Mouse (Mus musculus): Measurements from ENCODE around the gene Hoxa7.

The Hoxa7 gene

GRCm38 (mm10) chr6:52200073-52200750 lies 21.4 kb downstream of the Hoxa7 start:
- no peak for DNase-seq (ENCODE audit: extremely low read depth, low read depth)

- DNase-seq (ENCODE audit: extremely low read depth, low read depth), result no peak
Observed at GRCm38 (mm10) chr6:52197271-52197670, 24.4 kb downstream of the Hoxa7 start.

- DNase-seq (ENCODE audit: extremely low read depth, low read depth), result no peak
Observed at GRCm38 (mm10) chr6:52196811-52197210, 24.8 kb downstream of the Hoxa7 start.

- no peak for DNase-seq (ENCODE audit: extremely low read depth, low read depth)
Observed at GRCm38 (mm10) chr6:52194690-52195089, 27.0 kb downstream of the Hoxa7 start.

GRCm38 (mm10) chr6:52191860-52192550 lies 29.6 kb downstream of the Hoxa7 start:
- DNase-seq (ENCODE audit: extremely low read depth, low read depth), result no peak

GRCm38 (mm10) chr6:52190906-52191810 lies 30.5 kb downstream of the Hoxa7 start, which contains the start of gene Hoxa4:
Gene Hoxa4, minus strand, starts transcription at chr6:52191753.
- DNase-seq (ENCODE audit: extremely low read depth, low read depth), result no peak

GRCm38 (mm10) chr6:52190410-52190809 lies 31.2 kb downstream of the Hoxa7 start:
- DNase-seq (ENCODE audit: extremely low read depth, low read depth), result no peak

GRCm38 (mm10) chr6:52189909-52190308 lies 31.7 kb downstream of the Hoxa7 start:
- DNase-seq (ENCODE audit: extremely low read depth, low read depth), result no peak

- no peak for DNase-seq (ENCODE audit: extremely low read depth, low read depth)
Observed at GRCm38 (mm10) chr6:52189172-52189591, 32.5 kb downstream of the Hoxa7 start.

- no peak for DNase-seq (ENCODE audit: extremely low read depth, low read depth)
Observed at GRCm38 (mm10) chr6:52186500-52186899, 35.2 kb downstream of the Hoxa7 start.

- no peak for DNase-seq (ENCODE audit: extremely low read depth, low read depth)
Observed at GRCm38 (mm10) chr6:52185834-52186233, 35.8 kb downstream of the Hoxa7 start.

- DNase-seq (ENCODE audit: extremely low read depth, low read depth), result no peak
Observed at GRCm38 (mm10) chr6:52185222-52185621, 36.4 kb downstream of the Hoxa7 start.

GRCm38 (mm10) chr6:52184668-52185067 lies 37.0 kb downstream of the Hoxa7 start:
- DNase-seq (ENCODE audit: extremely low read depth, low read depth), result no peak

- no peak for DNase-seq (ENCODE audit: extremely low read depth, low read depth)
Observed at GRCm38 (mm10) chr6:52183311-52184080, 38.2 kb downstream of the Hoxa7 start.

GRCm38 (mm10) chr6:52182793-52183192 lies 38.9 kb downstream of the Hoxa7 start:
- DNase-seq (ENCODE audit: extremely low read depth, low read depth), result no peak

GRCm38 (mm10) chr6:52182030-52182429 lies 39.6 kb downstream of the Hoxa7 start:
- no peak for DNase-seq (ENCODE audit: extremely low read depth, low read depth)

GRCm38 (mm10) chr6:52180726-52181125 lies 40.9 kb downstream of the Hoxa7 start:
- no peak for DNase-seq (ENCODE audit: extremely low read depth, low read depth)

GRCm38 (mm10) chr6:52180213-52180710 lies 41.4 kb downstream of the Hoxa7 start:
- no peak for DNase-seq (ENCODE audit: extremely low read depth, low read depth)

- DNase-seq (ENCODE audit: extremely low read depth, low read depth), result no peak
Observed at GRCm38 (mm10) chr6:52179690-52180089, 42.0 kb downstream of the Hoxa7 start.

GRCm38 (mm10) chr6:52178918-52179665 lies 42.6 kb downstream of the Hoxa7 start:
- DNase-seq (ENCODE audit: extremely low read depth, low read depth), result no peak
